ENCODE assay signal across 8 mouse cellular contexts in genomic region chr16:22429377-22429776, GRCm38 (mm10). TPM values are rescaled to one million over a fixed set of nuclear protein-coding genes. Genes with fewer than 3 reads are reported as not detected.
A peak's percentile ranks its signal among the peaks of the same experiment; 100 is the strongest.
DNase-seq lines count a peak whose midpoint lies in the region; ATAC-seq and TF ChIP-seq lines count a peak whose summit lies in the region.
"Had no signal": no experiment of that assay in that cellular context is flagged by ENCODE, and none has a peak within 500 bp of the region (broad histone marks: within the 10 kb centered on the region; RNA-seq: fewer than 3 reads in every experiment).

No protein-coding gene starts in this region.

- H3K4me2 ChIP-seq in neural tube, embryonic 11.5 days (ENCODE audit: low read depth), result peak overlapping the region; percentile 41
- peak overlapping the region; percentile 41 for H3K4me2 ChIP-seq in forebrain, embryonic 16.5 days (ENCODE audit: low read length)
- H3K4me2 ChIP-seq in liver, embryonic 14.5 days (ENCODE audit: low read depth), result peak overlapping the region; percentile 20; the same call in 1 of the 2 replicates

- TF ChIP-seq CTCF in liver, embryonic 14.5 days (IDR thresholded peaks at IDR 0.05; ENCODE audit: low read depth), result no peak

- no peak overlapping the region for H3K9ac ChIP-seq in neural tube, embryonic 11.5 days (ENCODE audit: low read length)
- H3K9ac ChIP-seq in forebrain, embryonic 16.5 days (replicated peaks; ENCODE audit: low read depth, low read length), result no peak overlapping the region
- no peak overlapping the region for H3K9ac ChIP-seq in liver, embryonic 14.5 days (replicated peaks)

- H3K36me3 ChIP-seq in neural tube, embryonic 11.5 days (ENCODE audit: control insufficient read depth, insufficient read depth, low read length), result no peaks in the 10 kb centered on the region
- no peaks in the 10 kb centered on the region for H3K36me3 ChIP-seq in forebrain, embryonic 16.5 days (ENCODE audit: control insufficient read depth, insufficient read depth)
- H3K36me3 ChIP-seq in liver, embryonic 14.5 days (replicated peaks; ENCODE audit: control insufficient read depth, insufficient read depth, low read depth), result no peaks in the 10 kb centered on the region

- DNase-seq in neural tube, embryonic 11.5 days (ENCODE audit: low spot score), result no peak
- DNase-seq in neural tube, embryonic 10.5 days (ENCODE audit: extremely low spot score, low spot score), result no peak
- no peak for DNase-seq in liver, embryonic 14.5 days (ENCODE audit: low read depth in 3 of 3, low spot score in 3 of 3)
- no peak for DNase-seq in right cerebral cortex, adult 18-20 months
- DNase-seq in c-Kit-positive CD71-positive TER-119-positive erythroid progenitor cells, embryonic 14.5 days (ENCODE audit: low spot score), result no peak
- no peak for DNase-seq in cerebellum, postnatal 36 days

- no peaks in the 10 kb centered on the region for H3K9me3 ChIP-seq in neural tube, embryonic 11.5 days (ENCODE audit: control insufficient read depth, low read length)
- no peaks in the 10 kb centered on the region for H3K9me3 ChIP-seq in forebrain, embryonic 16.5 days (ENCODE audit: control insufficient read depth, low read length)
- no peaks in the 10 kb centered on the region for H3K9me3 ChIP-seq in liver, embryonic 14.5 days (ENCODE audit: control insufficient read depth, low read length)

- no peaks in the 10 kb centered on the region for H3K27me3 ChIP-seq in neural tube, embryonic 11.5 days (ENCODE audit: control insufficient read depth, insufficient read depth, low read length)
- 0 out of 2 replicates have a peak, but pooled peaks cover 4% of the 10 kb centered on the region for H3K27me3 ChIP-seq in forebrain, embryonic 16.5 days (replicated peaks; ENCODE audit: control insufficient read depth, insufficient read depth, low read length)
- H3K27me3 ChIP-seq in liver, embryonic 14.5 days (ENCODE audit: control insufficient read depth, insufficient read depth, low read length), result no peaks in the 10 kb centered on the region

- H3K4me3 ChIP-seq in neural tube, embryonic 11.5 days (ENCODE audit: low read depth, low read length), result no peak overlapping the region
- peak overlapping the region; percentile 12; the same call in 1 of the 2 replicates for H3K4me3 ChIP-seq in forebrain, embryonic 16.5 days (replicated peaks; ENCODE audit: low read length)
- no peak overlapping the region for H3K4me3 ChIP-seq in liver, embryonic 14.5 days (ENCODE audit: insufficient read depth in 1 of 2, low read depth in 2 of 2, low read length in 2 of 2)
- H3K4me3 ChIP-seq: erythroblast, embryonic 14.5 days had no signal

- peaks cover 13% of the 10 kb centered on the region for H3K4me1 ChIP-seq in neural tube, embryonic 11.5 days (ENCODE audit: control insufficient read depth, insufficient read depth, low read length)
- H3K4me1 ChIP-seq in forebrain, embryonic 16.5 days (replicated peaks; ENCODE audit: control insufficient read depth, insufficient read depth, low read length), result peaks cover 44% of the 10 kb centered on the region
- peaks cover 0 to 7% of the 10 kb centered on the region in 2 experiments; a peak in 1 of 4 replicates for H3K4me1 ChIP-seq in liver, embryonic 14.5 days (replicated peaks; ENCODE audit: control insufficient read depth in 2 of 2, insufficient read depth in 2 of 2, low read length in 1 of 2)

- TF ChIP-seq EP300 in liver, embryonic 14.5 days (IDR thresholded peaks at IDR 0.05; ENCODE audit: low read depth), result no peak

- peak; percentile 20; the same call in 1 of the 2 replicates for ATAC-seq in neural tube, embryonic 11.5 days (ENCODE audit: insufficient read depth, low FRiP score, low TSS enrichment)
- ATAC-seq in forebrain, embryonic 16.5 days, result no peak; the same call in 1 of the 2 replicates
- ATAC-seq in liver, embryonic 14.5 days (ENCODE audit: insufficient read depth), result no peak

- H3K27ac ChIP-seq in neural tube, embryonic 11.5 days (ENCODE audit: low read depth, low read length), result 0 out of 2 replicates have a peak overlapping the region, but pooled peaks have one; percentile 10
- H3K27ac ChIP-seq in forebrain, embryonic 16.5 days (ENCODE audit: low read length), result peak overlapping the region; percentile 70
- no peak overlapping the region for H3K27ac ChIP-seq in liver, embryonic 14.5 days

- 5% methylated on average over 8 of the region's 8 CpGs for WGBS in neural tube, embryonic 11.5 days
- WGBS in forebrain, embryonic 16.5 days, result 2% methylated on average over 8 of the region's 8 CpGs
- 28% methylated on average over 8 of the region's 8 CpGs for WGBS in liver, embryonic 14.5 days (ENCODE audit: insufficient replicate concordance)

RNA-seq across cellular contexts. Expression of gene Etv5, which starts 10.1 kb away (rescaled TPM):
- polyA plus RNA-seq in neural tube, embryonic 11.5 days (2014; fragmentation: Nextera tagmentation; extraction: Ambion mirVana), result 18.8 and 19.5 TPM in 2 replicates
- polyA plus RNA-seq in forebrain, embryonic 16.5 days (2015; fragmentation: Nextera tagmentation; extraction: Ambion mirVana), result 25.4 and 35.2 TPM in 2 replicates
- 2.5 and 2.7 TPM in 2 replicates for polyA plus RNA-seq in liver, embryonic 14.5 days (2012; rRNA removed)
- polyA plus RNA-seq in liver, embryonic 14.5 days (2014; fragmentation: Nextera tagmentation; extraction: Ambion mirVana), result 2.6 and 3.4 TPM in 2 replicates
